Mouse (Mus musculus): ENCODE data around the gene Ipo11.
"Not testable (repeated sequence)": the region's sequence is repeated elsewhere in the genome, so short reads cannot be mapped to it uniquely, and the experiment has no call there.

Gene Ipo11

GRCm38 (mm10) chr13:106936256-106937137 lies at the start of gene Ipo11:
Gene Ipo11, minus strand, starts transcription at chr13:106936958.
- DNase-seq: peak; percentile 98

- no peak for DNase-seq
Measured at GRCm38 (mm10) chr13:106961496-106961895, 24.7 kb upstream of the Ipo11 start.

GRCm38 (mm10) chr13:106960557-106960956 lies 23.8 kb upstream of the Ipo11 start:
- DNase-seq: no peak

- DNase-seq: no peak
Measured at GRCm38 (mm10) chr13:106958286-106958685, 21.5 kb upstream of the Ipo11 start.

GRCm38 (mm10) chr13:106957554-106957953 lies 20.8 kb upstream of the Ipo11 start:
- DNase-seq: no peak

GRCm38 (mm10) chr13:106954880-106955279 lies 18.1 kb upstream of the Ipo11 start:
- DNase-seq: no peak

- no peak for DNase-seq
Measured at GRCm38 (mm10) chr13:106947583-106947982, 10.8 kb upstream of the Ipo11 start.

GRCm38 (mm10) chr13:106946594-106947540 lies 10.1 kb upstream of the Ipo11 start, which contains the start of gene Dimt1:
Gene Dimt1, plus strand, starts transcription at chr13:106947127.
- peak; percentile 95 for DNase-seq

GRCm38 (mm10) chr13:106945518-106945917 lies 8.8 kb upstream of the Ipo11 start:
- DNase-seq: no peak

- DNase-seq: no peak
Measured at GRCm38 (mm10) chr13:106942721-106943120, 6.0 kb upstream of the Ipo11 start.

- DNase-seq: peak; percentile 41
Measured at GRCm38 (mm10) chr13:106941211-106941976, 4.6 kb upstream of the Ipo11 start.

GRCm38 (mm10) chr13:106937138-106937472 lies 347 bp upstream of the Ipo11 start:
- DNase-seq: no peak

GRCm38 (mm10) chr13:106935871-106936255 lies 895 bp downstream of the Ipo11 start:
- no peak for DNase-seq

GRCm38 (mm10) chr13:106929201-106929600 lies 7.6 kb downstream of the Ipo11 start:
- no peak for DNase-seq

- DNase-seq: no peak
Measured at GRCm38 (mm10) chr13:106928296-106928695, 8.5 kb downstream of the Ipo11 start.

- DNase-seq: not testable (repeated sequence)
Measured at GRCm38 (mm10) chr13:106925921-106926320, 10.8 kb downstream of the Ipo11 start.

GRCm38 (mm10) chr13:106918322-106919050 lies 18.3 kb downstream of the Ipo11 start:
- DNase-seq: peak; percentile 60

- DNase-seq: no peak
Measured at GRCm38 (mm10) chr13:106913125-106913736, 23.5 kb downstream of the Ipo11 start.

- no peak for DNase-seq
Measured at GRCm38 (mm10) chr13:106910096-106910495, 26.7 kb downstream of the Ipo11 start.

GRCm38 (mm10) chr13:106907273-106907672 lies 29.5 kb downstream of the Ipo11 start:
- no peak for DNase-seq

GRCm38 (mm10) chr13:106905154-106905553 lies 31.6 kb downstream of the Ipo11 start:
- not testable (repeated sequence) for DNase-seq

GRCm38 (mm10) chr13:106904637-106905036 lies 32.1 kb downstream of the Ipo11 start:
- no peak for DNase-seq

Data from retina, postnatal 1 day (tissue).